Mouse (Mus musculus): ENCODE measurements at regions not wholly inside any gene's neighbourhood (a gene's known extent, or its start where the extent isn't known, plus 50 kb on each side); places are given as distances from the start of the nearest gene placed in this dataset.
A peak's percentile ranks its signal among the peaks of the same experiment; 100 is the strongest.
"Not testable (repeated sequence)": the region's sequence is repeated elsewhere in the genome, so short reads cannot be mapped to it uniquely, and the experiment has no call there.

GRCm38 (mm10) chr12:45287759-45288158 is 213.2 kb upstream of the Stxbp6 start:
- no peak overlapping the region for H3K9ac ChIP-seq

DNA sequence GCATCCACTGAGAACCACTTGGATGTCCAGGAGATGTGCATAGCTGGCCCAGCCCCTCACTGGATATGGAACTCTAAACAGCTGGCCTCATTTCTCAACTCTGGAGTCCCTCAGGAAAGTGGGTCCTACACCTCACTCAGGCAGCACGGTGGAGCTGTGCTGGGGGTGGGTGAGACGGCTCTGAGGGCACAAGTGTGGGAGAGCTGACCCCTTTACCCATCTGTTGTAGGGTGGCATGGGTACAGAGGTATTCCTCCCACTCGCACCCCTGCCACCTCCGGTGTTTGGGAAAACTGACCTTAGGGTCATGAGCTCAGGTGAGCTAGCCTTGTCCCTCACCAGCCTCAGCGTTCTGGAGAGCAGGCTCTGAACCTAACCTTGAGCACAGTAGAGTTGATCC is 181.8 kb upstream of the Stxbp6 start:
- ATAC-seq (ENCODE audit: borderline replicate concordance, extremely low read depth, low FRiP score, low TSS enrichment): no peak
- Histone ChIP-seq H3K4me1 (no peaks in the 10 kb centered on the region), H3K36me3 (no peaks in the 10 kb centered on the region), H3K27ac (no peak overlapping the region), H3K27me3 (no peaks in the 10 kb centered on the region), H3K4me2 (no peak overlapping the region), H3K9ac (no peak overlapping the region), H3K4me3 (no peak overlapping the region), H3K9me3 (no peaks in the 10 kb centered on the region)
- WGBS: 79% methylated on average over 5 of the region's 5 CpGs

More at GRCm38 (mm10) chr12:45287759-45288158, 213.2 kb upstream of the Stxbp6 start:
- WGBS: 58% methylated on average over 2 of the region's 2 CpGs
- H3K27ac ChIP-seq: no peak overlapping the region
- ATAC-seq (ENCODE audit: borderline replicate concordance, extremely low read depth, low FRiP score, low TSS enrichment): no peak
- H3K36me3 ChIP-seq: no peaks in the 10 kb centered on the region
- H3K4me1 ChIP-seq: no peaks in the 10 kb centered on the region
- no peaks in the 10 kb centered on the region for H3K27me3 ChIP-seq
- H3K9me3 ChIP-seq: no peaks in the 10 kb centered on the region
- no peak overlapping the region for H3K4me3 ChIP-seq
- no peak overlapping the region for H3K4me2 ChIP-seq

GRCm38 (mm10) chr12:45211131-45211530 is 136.6 kb upstream of the Stxbp6 start:
- H3K9me3 ChIP-seq: no peaks in the 10 kb centered on the region
- H3K36me3 ChIP-seq: no peaks in the 10 kb centered on the region
- H3K4me3 ChIP-seq: no peak overlapping the region
- no peak overlapping the region for H3K9ac ChIP-seq
- H3K4me1 ChIP-seq: no peaks in the 10 kb centered on the region
- H3K27me3 ChIP-seq: no peaks in the 10 kb centered on the region
- H3K27ac ChIP-seq: no peak overlapping the region
- H3K4me2 ChIP-seq: no peak overlapping the region
- WGBS: 88% methylated on average over 1 of the region's 1 CpGs
- no peak for ATAC-seq (ENCODE audit: borderline replicate concordance, extremely low read depth, low FRiP score, low TSS enrichment)

DNA sequence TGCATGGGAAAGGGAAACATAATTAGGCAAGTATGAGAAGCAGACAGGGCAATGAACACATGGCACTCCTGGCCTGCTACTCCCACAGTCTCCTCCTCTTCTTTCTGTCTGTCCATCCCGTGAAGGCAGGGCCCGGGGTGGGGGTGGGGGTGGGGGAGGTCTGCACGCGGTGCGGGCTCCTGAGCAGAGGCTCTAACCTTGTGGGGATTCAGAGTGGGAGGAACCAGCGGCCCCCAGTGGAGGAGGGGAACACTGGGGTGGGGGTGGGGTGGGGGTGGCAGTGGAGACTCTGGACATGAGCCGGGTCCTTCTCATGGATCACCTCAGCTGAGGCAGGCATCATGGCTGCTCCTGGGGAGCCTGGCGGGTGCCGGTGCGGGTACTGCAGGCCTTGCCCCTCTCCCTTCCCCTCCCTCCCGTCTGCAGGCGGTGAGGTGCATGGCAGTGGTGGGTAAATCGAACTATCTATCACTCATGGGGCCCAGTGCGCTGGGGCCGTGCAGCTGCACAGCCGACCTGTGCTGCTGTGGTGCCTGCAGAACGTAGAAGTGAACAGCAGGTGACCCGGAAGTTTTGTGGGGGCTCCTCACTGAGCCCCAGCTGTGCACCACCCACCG is 120.9 kb upstream of the Stxbp6 start:
- no peak for ATAC-seq (ENCODE audit: borderline replicate concordance, extremely low read depth, low FRiP score, low TSS enrichment)
- H3K4me3 ChIP-seq: no peak overlapping the region
- H3K4me2 ChIP-seq: no peak overlapping the region
- no peaks in the 10 kb centered on the region for H3K27me3 ChIP-seq
- no peaks in the 10 kb centered on the region for H3K4me1 ChIP-seq
- H3K27ac ChIP-seq: no peak overlapping the region
- H3K9ac ChIP-seq: no peak overlapping the region
- H3K9me3 ChIP-seq: no peaks in the 10 kb centered on the region
- H3K36me3 ChIP-seq: no peaks in the 10 kb centered on the region
- WGBS: 52% methylated on average over 19 of the region's 19 CpGs

- 9% methylated on average over 6 of the region's 6 CpGs for WGBS
- ATAC-seq (ENCODE audit: borderline replicate concordance, extremely low read depth, low FRiP score, low TSS enrichment): no peak
Observed at GRCm38 (mm10) chr12:45187149-45187548, 112.6 kb upstream of the Stxbp6 start.

DNA sequence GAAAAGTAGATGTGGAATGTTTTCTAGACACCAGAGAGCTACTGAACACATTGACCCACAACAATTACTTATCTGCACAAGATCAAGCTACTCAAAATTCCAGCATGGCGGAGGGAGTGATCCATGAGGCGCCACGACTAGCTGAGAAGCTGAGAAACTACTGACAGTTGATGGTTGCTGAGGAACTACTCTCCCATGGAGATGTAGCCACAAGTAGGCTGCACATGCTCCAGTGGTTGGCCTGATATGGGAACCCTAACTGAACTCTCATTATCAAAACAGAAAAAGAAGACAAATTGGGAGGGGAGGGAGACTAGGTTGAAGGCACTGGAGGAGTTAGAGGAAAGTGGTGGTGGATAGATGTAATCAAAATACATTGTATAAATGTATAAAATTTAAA is 110.0 kb upstream of the Stxbp6 start:
- WGBS: 75% methylated on average over 3 of the region's 3 CpGs
- H3K9ac ChIP-seq: no peak overlapping the region
- no peaks in the 10 kb centered on the region for H3K27me3 ChIP-seq
- no peaks in the 10 kb centered on the region for H3K9me3 ChIP-seq
- no peaks in the 10 kb centered on the region for H3K4me1 ChIP-seq
- H3K27ac ChIP-seq: no peak overlapping the region
- ATAC-seq (ENCODE audit: borderline replicate concordance, extremely low read depth, low FRiP score, low TSS enrichment): no peak
- H3K4me3 ChIP-seq: no peak overlapping the region
- no peaks in the 10 kb centered on the region for H3K36me3 ChIP-seq
- H3K4me2 ChIP-seq: no peak overlapping the region

More at GRCm38 (mm10) chr12:45187149-45187548, 112.6 kb upstream of the Stxbp6 start:
- H3K4me1 ChIP-seq: no peaks in the 10 kb centered on the region
- H3K27ac ChIP-seq: no peak overlapping the region
- H3K36me3 ChIP-seq: no peaks in the 10 kb centered on the region
- no peaks in the 10 kb centered on the region for H3K27me3 ChIP-seq
- no peak overlapping the region for H3K4me2 ChIP-seq
- no peak overlapping the region for H3K9ac ChIP-seq
- no peaks in the 10 kb centered on the region for H3K9me3 ChIP-seq
- no peak overlapping the region for H3K4me3 ChIP-seq

GRCm38 (mm10) chr12:45177454-45177853 is 102.9 kb upstream of the Stxbp6 start:
- H3K36me3 ChIP-seq: no peaks in the 10 kb centered on the region
- H3K4me1 ChIP-seq: no peaks in the 10 kb centered on the region
- H3K4me3 ChIP-seq: no peak overlapping the region
- ATAC-seq (ENCODE audit: borderline replicate concordance, extremely low read depth, low FRiP score, low TSS enrichment): no peak
- H3K27ac ChIP-seq: no peak overlapping the region
- WGBS: 81% methylated on average over 3 of the region's 3 CpGs
- H3K4me2 ChIP-seq: no peak overlapping the region
- H3K27me3 ChIP-seq: no peaks in the 10 kb centered on the region
- no peak overlapping the region for H3K9ac ChIP-seq
- no peaks in the 10 kb centered on the region for H3K9me3 ChIP-seq

- WGBS: 91% methylated on average over 2 of the region's 2 CpGs
- H3K27ac ChIP-seq; ATAC-seq (ENCODE audit: borderline replicate concordance, extremely low read depth, low FRiP score, low TSS enrichment): not testable (repeated sequence)
Observed at GRCm38 (mm10) chr12:45175259-45175658, 100.8 kb upstream of the Stxbp6 start.

DNA sequence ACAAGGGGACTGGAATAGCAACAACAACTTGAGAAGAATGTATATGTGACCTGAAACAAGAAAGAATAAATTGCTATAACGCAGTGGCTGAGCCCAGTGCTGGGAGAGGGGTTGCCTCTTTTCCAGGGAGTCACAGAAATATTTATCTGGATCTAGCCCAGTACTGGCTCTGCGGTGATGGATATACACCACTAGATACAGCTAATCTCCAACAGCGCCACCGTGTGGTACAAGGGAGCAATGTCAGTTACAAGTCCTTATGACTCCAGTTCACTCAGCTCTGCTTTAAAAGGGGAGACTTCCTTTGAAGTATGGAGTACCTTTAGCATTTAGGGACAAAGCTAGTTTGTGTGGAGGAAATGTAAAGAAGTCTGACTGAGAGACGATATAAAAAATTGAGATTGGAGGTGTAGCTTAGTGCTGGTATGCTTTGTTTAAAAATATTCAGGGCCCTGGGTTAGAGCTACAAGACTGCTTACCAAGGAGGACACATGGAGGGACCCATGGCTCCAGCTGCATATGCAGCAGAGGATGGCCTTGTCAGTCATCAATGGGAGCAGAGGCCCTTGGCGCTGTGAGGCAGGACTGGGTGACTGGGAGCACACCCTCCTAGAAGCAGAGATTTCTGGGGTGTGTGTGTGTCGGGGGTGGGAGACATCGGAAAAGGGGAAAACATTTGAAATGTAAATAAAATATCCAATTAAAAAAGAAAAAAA is 97.6 kb upstream of the Stxbp6 start:
- no peak overlapping the region for H3K27ac ChIP-seq
- no peak overlapping the region for H3K4me3 ChIP-seq
- no peaks in the 10 kb centered on the region for H3K27me3 ChIP-seq
- H3K4me1 ChIP-seq: no peaks in the 10 kb centered on the region
- ATAC-seq (ENCODE audit: borderline replicate concordance, extremely low read depth, low FRiP score, low TSS enrichment): peak; percentile 42
- no peaks in the 10 kb centered on the region for H3K9me3 ChIP-seq
- WGBS: 39% methylated on average over 8 of the region's 8 CpGs
- no peak overlapping the region for H3K4me2 ChIP-seq
- H3K9ac ChIP-seq: no peak overlapping the region
- H3K36me3 ChIP-seq: no peaks in the 10 kb centered on the region

More at GRCm38 (mm10) chr12:45175259-45175658, 100.8 kb upstream of the Stxbp6 start:
- not testable (repeated sequence) for H3K9me3 ChIP-seq, H3K9ac ChIP-seq, H3K27me3 ChIP-seq, H3K36me3 ChIP-seq, H3K4me3 ChIP-seq, H3K4me2 ChIP-seq, H3K4me1 ChIP-seq

DNA sequence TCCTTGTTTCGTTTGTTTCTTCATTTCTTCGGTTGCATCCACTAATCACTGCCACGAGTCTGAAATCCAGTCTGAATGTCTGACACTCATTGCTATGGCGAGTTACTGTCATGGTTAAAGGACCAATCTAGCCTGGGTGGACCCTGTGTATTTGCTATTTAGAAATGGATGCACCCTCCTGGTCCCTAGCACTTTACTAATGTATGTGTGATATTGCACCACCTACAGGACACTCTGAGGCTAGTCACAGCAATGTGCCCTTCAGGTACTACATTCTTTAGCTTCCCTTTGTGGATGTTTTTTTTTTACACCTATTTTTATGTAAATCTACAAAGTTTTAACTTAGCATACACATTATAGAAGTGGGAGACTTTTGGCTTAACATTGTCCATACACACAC is 87.5 kb upstream of the Stxbp6 start:
- no peak overlapping the region for H3K27ac ChIP-seq
- H3K9ac ChIP-seq: no peak overlapping the region
- H3K4me2 ChIP-seq: no peak overlapping the region
- H3K4me3 ChIP-seq: no peak overlapping the region
- no peaks in the 10 kb centered on the region for H3K27me3 ChIP-seq
- no peaks in the 10 kb centered on the region for H3K9me3 ChIP-seq
- no peak for ATAC-seq (ENCODE audit: borderline replicate concordance, extremely low read depth, low FRiP score, low TSS enrichment)
- WGBS: 73% methylated on average over 4 of the region's 4 CpGs
- no peaks in the 10 kb centered on the region for H3K36me3 ChIP-seq
- no peaks in the 10 kb centered on the region for H3K4me1 ChIP-seq

DNA sequence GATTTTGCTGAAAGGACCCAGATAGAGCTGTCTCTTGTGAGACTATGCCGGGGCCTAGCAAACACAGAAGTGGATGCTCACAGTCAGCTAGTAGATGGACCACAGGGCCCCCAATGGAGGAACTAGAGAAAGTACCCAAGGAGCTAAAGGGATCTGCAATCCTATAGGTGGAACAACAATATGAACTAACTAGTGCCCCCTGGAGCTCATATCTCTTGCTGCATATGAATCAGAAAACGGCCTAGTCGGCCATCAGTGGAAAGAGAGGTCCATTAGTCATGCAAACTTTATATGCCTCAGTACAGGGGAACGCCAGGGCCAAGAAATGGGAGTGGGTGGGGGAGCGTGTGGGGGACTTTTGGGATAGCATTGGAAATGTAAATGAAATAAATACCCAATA is 87.1 kb upstream of the Stxbp6 start:
- 75% methylated on average over 5 of the region's 5 CpGs for WGBS
- not testable (repeated sequence) for H3K4me3 ChIP-seq; H3K9ac ChIP-seq; H3K27me3 ChIP-seq; H3K4me2 ChIP-seq; ATAC-seq (ENCODE audit: borderline replicate concordance, extremely low read depth, low FRiP score, low TSS enrichment); H3K9me3 ChIP-seq; H3K36me3 ChIP-seq; H3K4me1 ChIP-seq; H3K27ac ChIP-seq

- Histone ChIP-seq H3K4me2 (no peak overlapping the region), H3K4me3 (no peak overlapping the region), H3K9me3 (no peaks in the 10 kb centered on the region), H3K9ac (no peak overlapping the region), H3K36me3 (no peaks in the 10 kb centered on the region), H3K4me1 (no peaks in the 10 kb centered on the region), H3K27me3 (no peaks in the 10 kb centered on the region), H3K27ac (no peak overlapping the region)
- ATAC-seq (ENCODE audit: borderline replicate concordance, extremely low read depth, low FRiP score, low TSS enrichment): no peak
- WGBS: 81% methylated on average over 3 of the region's 3 CpGs
Observed at GRCm38 (mm10) chr12:45158986-45159385, 84.5 kb upstream of the Stxbp6 start.
